Mouse (Mus musculus) liver, postnatal 0 days (tissue): Measurements from ENCODE around the gene Idi1.

Experiments
- CTCF ChIP-seq: sonication (generic); IDR thresholded peaks from 2 replicates; pipeline ENCODE4 v1.5.1; 2016; ENCODE audit warnings: antibody characterized with exemption, low read depth
- EP300 ChIP-seq: IDR thresholded peaks from 2 replicates; pipeline ENCODE4 v1.6.1; 2016; ENCODE audit warnings: antibody characterized with exemption, low read depth, mild to moderate bottlenecking

DNA sequence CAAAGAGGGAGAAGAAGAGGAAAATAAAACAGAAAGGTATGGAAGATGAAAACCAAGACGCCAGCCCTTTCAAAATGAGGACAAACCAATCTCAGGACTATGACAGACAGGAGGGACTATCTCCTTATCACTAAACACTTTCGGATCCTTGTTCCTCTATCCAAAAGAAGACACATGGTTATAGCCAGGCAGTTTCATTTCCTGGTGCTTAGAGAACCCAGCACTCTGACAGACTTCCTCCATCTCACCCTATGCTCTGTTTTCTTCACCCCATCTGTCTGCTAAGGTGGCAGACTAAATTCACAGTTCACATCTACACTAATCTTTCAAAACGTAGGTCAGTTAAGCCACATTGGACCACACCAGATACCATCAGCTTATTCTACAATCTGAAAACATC is 43.0 kb upstream of the Idi1 start:
- no peak for TF ChIP-seq EP300
- TF ChIP-seq CTCF, result no peak
